Mouse (Mus musculus) midbrain, embryonic 15.5 days (tissue): Measurements from ENCODE around the gene Bmp4. TPM values are rescaled to one million over a fixed set of nuclear protein-coding genes. Genes with fewer than 3 reads are reported as not detected.

Experiments used
- ATAC-seq: fragments of 200-750 bp; cut with Nextera tagmentation; replicated peaks from 2 replicates; pipeline ENCODE4 v1.8.0; 2017; ENCODE audit warnings: moderate TSS enrichment
- H3K27ac ChIP-seq: fragments of 300-500 bp; sonication (generic); 2 replicates; pipeline ENCODE4 v1.5.1; 2015; ENCODE audit warnings: mild to moderate bottlenecking, inconsistent platforms
- H3K27me3 ChIP-seq: fragments of 300-500 bp; sonication (generic); replicated peaks from 2 replicates; pipeline ENCODE4 v1.6.1; 2015; ENCODE audit warnings: inconsistent platforms
- H3K36me3 ChIP-seq: fragments of 300-500 bp; sonication (generic); replicated peaks from 2 replicates; pipeline ENCODE4 v1.6.1; 2015; ENCODE audit warnings: inconsistent platforms
- H3K4me1 ChIP-seq: fragments of 300-500 bp; sonication (generic); 2 replicates; pipeline ENCODE4 v1.6.1; 2015; ENCODE audit warnings: inconsistent platforms
- H3K4me2 ChIP-seq: fragments of 300-500 bp; sonication (generic); 2 replicates; pipeline ENCODE4 v1.6.1; 2015; ENCODE audit warnings: inconsistent platforms, mild to moderate bottlenecking, moderate library complexity
- H3K4me3 ChIP-seq: fragments of 300-500 bp; sonication (generic); 2 replicates; pipeline ENCODE4 v1.5.1; 2015; ENCODE audit warnings: mild to moderate bottlenecking, inconsistent platforms
- H3K9ac ChIP-seq: fragments of 300-500 bp; sonication (generic); 2 replicates; pipeline ENCODE4 v1.6.1; 2015; ENCODE audit warnings: mild to moderate bottlenecking, inconsistent platforms
- H3K9me3 ChIP-seq: fragments of 300-500 bp; sonication (generic); 2 replicates; pipeline ENCODE4 v1.6.1; 2016; ENCODE audit warnings: inconsistent platforms
- WGBS: fragments of 180-500 bp; shearing (Covaris S2); methylation state at CpG from one replicate; pipeline ENCODE4 v1.1.7; 2015; ENCODE audit warnings: mixed read lengths; 5-methylcytosine and 5-hydroxymethylcytosine counted together
- polyA plus RNA-seq: library from polyadenylated mRNA; unstranded; fragments of >200 nt; fragmentation: Nextera tagmentation; extraction: Ambion mirVana; gene quantifications from 2 replicates; pipeline ENCODE4 v1.2.1, GENCODE M21; 2015

The Bmp4 gene
- polyA plus RNA-seq, 1 experiment from 2014 or later: 8.5 TPM

GRCm38 (mm10) chr14:46381457-46381856 is 9.0 kb downstream of the Bmp4 start:
- WGBS: 34% methylated on average over 6 of the region's 6 CpGs
- Histone ChIP-seq H3K9me3 (no peaks in the 10 kb centered on the region), H3K36me3 (no peaks in the 10 kb centered on the region), H3K9ac (no peak overlapping the region), H3K4me3 (no peak overlapping the region), H3K27ac (no peak overlapping the region), H3K4me1 (peaks cover 21% of the 10 kb centered on the region), H3K27me3 (peaks cover 50% of the 10 kb centered on the region), H3K4me2 (no peak overlapping the region)
- ATAC-seq: no peak

DNA sequence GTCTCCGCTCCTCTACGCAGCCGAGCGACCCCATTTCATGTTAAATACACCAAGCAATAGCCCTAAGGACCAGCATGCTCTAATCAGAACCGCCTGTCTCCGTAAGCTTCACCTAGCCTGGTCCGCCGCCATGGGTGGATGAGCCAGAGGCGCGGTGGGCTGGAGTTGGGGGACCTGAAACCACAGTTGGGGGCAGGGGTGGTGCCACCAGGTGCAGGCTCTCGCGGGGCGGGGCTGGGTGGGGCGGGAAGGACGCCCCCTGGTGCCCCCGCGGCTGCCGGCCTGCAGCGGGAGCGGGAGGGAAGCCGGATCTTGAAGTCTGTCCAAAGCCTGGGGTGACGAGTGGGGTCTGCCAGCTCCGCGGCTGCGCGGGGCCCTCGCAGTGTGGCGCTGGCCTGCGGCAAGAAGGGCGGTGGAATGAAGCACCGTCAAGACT is 10.2 kb downstream of the Bmp4 start:
- Histone ChIP-seq H3K9ac (no peak overlapping the region), H3K27ac (no peak overlapping the region), H3K36me3 (no peaks in the 10 kb centered on the region), H3K4me3 (peak overlapping the region; percentile 27), H3K4me1 (peaks cover 10% of the 10 kb centered on the region), H3K9me3 (no peaks in the 10 kb centered on the region), H3K27me3 (peaks cover 44% of the 10 kb centered on the region), H3K4me2 (peak overlapping the region; percentile 49)
- ATAC-seq: peak; percentile 80
- WGBS: 5% methylated on average over 31 of the region's 31 CpGs

- Histone ChIP-seq H3K9me3 (no peaks in the 10 kb centered on the region), H3K27me3 (peaks cover 36% of the 10 kb centered on the region), H3K27ac (no peak within 1 kb of the TSS), H3K9ac (no peak within 1 kb of the TSS), H3K4me3 (peak within 1 kb of the TSS; percentile 27), H3K4me1 (peaks cover 8% of the 10 kb centered on the region; the same call in 1 of the 2 replicates), H3K4me2 (peak within 1 kb of the TSS; percentile 49), H3K36me3 (no peaks in the 10 kb centered on the region)
- ATAC-seq: no peak
- WGBS: 84% methylated on average over 12 of the region's 12 CpGs
These were observed 11.2 kb downstream of the Bmp4 start, which contains the start of gene Gm15217 for GRCm38 (mm10) chr14:46379285-46379684. Gene Gm15217, plus strand, starts transcription at chr14:46379414.

GRCm38 (mm10) chr14:46375796-46376195 is 14.7 kb downstream of the Bmp4 start:
- Histone ChIP-seq H3K4me3 (no peak overlapping the region), H3K4me1 (peaks cover 6% of the 10 kb centered on the region; the same call in 1 of the 2 replicates), H3K36me3 (no peaks in the 10 kb centered on the region), H3K9me3 (no peaks in the 10 kb centered on the region), H3K27me3 (peaks cover 15% of the 10 kb centered on the region), H3K4me2 (no peak overlapping the region), H3K27ac (no peak overlapping the region), H3K9ac (no peak overlapping the region)
- ATAC-seq: no peak
- WGBS: 88% methylated on average over 5 of the region's 5 CpGs

DNA sequence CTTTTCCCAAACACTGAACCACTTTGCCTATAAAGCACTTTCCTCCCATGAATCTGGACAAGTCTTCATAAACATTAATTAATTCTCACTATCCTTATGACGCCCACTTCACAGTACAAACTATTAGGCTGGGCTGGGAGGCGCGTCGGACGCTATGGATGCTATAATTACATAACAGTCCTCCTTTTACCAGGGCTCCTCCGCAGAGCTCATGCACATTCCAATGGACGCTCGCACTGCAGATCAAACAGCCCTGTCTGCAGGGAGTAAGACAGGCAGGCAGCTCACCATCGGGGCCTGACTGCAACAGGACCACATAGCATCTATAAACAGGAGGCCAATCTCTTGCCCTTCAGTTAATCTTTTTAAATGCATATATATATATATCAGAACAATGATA is 18.0 kb downstream of the Bmp4 start:
- Histone ChIP-seq H3K27ac (no peak overlapping the region), H3K4me3 (no peak overlapping the region), H3K9ac (no peak overlapping the region), H3K27me3 (no peaks in the 10 kb centered on the region), H3K4me1 (no peaks in the 10 kb centered on the region), H3K9me3 (no peaks in the 10 kb centered on the region), H3K4me2 (no peak overlapping the region), H3K36me3 (no peaks in the 10 kb centered on the region)
- ATAC-seq: no peak
- WGBS: 42% methylated on average over 9 of the region's 9 CpGs

- no peaks in the 10 kb centered on the region for H3K36me3 ChIP-seq
- no peak overlapping the region for H3K27ac ChIP-seq
- no peak for ATAC-seq
- no peak overlapping the region for H3K9ac ChIP-seq
- WGBS: 47% methylated on average over 10 of the region's 10 CpGs
- H3K9me3 ChIP-seq: no peaks in the 10 kb centered on the region
- H3K4me2 ChIP-seq: no peak overlapping the region
- no peaks in the 10 kb centered on the region for H3K27me3 ChIP-seq
- H3K4me1 ChIP-seq: no peaks in the 10 kb centered on the region
- H3K4me3 ChIP-seq: no peak overlapping the region
These were observed 27.3 kb downstream of the Bmp4 start for GRCm38 (mm10) chr14:46363209-46363608.

DNA sequence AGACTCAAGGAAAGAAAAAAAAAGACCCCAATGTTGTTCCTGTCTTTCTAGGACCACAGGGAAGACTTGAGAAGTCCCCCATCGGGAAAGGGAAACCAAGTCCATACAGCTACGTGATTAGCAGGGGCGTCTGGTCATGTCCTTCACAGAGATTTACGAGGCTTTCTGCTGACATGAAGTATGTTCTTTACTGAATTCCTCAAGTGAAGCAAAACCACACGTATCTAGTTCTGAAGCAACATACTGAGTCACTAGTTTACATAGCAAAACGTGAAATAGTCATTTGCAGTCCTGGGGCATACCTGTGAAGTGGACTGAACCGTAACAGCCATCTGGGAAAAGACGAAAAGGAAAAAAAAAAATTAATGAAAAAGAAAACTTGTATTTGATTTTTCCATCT is 32.8 kb downstream of the Bmp4 start:
- Histone ChIP-seq H3K4me1 (no peaks in the 10 kb centered on the region), H3K4me2 (no peak overlapping the region), H3K4me3 (no peak overlapping the region), H3K9ac (no peak overlapping the region), H3K27ac (no peak overlapping the region), H3K9me3 (no peaks in the 10 kb centered on the region), H3K27me3 (no peaks in the 10 kb centered on the region), H3K36me3 (no peaks in the 10 kb centered on the region)
- WGBS: 86% methylated on average over 8 of the region's 8 CpGs
- no peak for ATAC-seq

GRCm38 (mm10) chr14:46357286-46357685 is 33.2 kb downstream of the Bmp4 start:
- ATAC-seq: no peak

GRCm38 (mm10) chr14:46344750-46345149 is 45.7 kb downstream of the Bmp4 start:
- no peaks in the 10 kb centered on the region for H3K27me3 ChIP-seq

More at GRCm38 (mm10) chr14:46357286-46357685, 33.2 kb downstream of the Bmp4 start:
- H3K4me2 ChIP-seq: no peak overlapping the region
- no peaks in the 10 kb centered on the region for H3K4me1 ChIP-seq
- no peak overlapping the region for H3K4me3 ChIP-seq
- no peak overlapping the region for H3K9ac ChIP-seq
- 81% methylated on average over 7 of the region's 7 CpGs for WGBS
- no peak overlapping the region for H3K27ac ChIP-seq
- no peaks in the 10 kb centered on the region for H3K27me3 ChIP-seq
- no peaks in the 10 kb centered on the region for H3K36me3 ChIP-seq
- H3K9me3 ChIP-seq: no peaks in the 10 kb centered on the region

GRCm38 (mm10) chr14:46338801-46339200 is 51.7 kb downstream of the Bmp4 start:
- Histone ChIP-seq H3K27me3 (no peaks in the 10 kb centered on the region), H3K9ac (no peak overlapping the region), H3K9me3 (no peaks in the 10 kb centered on the region), H3K36me3 (no peaks in the 10 kb centered on the region), H3K4me3 (no peak overlapping the region), H3K27ac (no peak overlapping the region), H3K4me2 (no peak overlapping the region), H3K4me1 (no peaks in the 10 kb centered on the region)
- ATAC-seq: no peak
- 72% methylated on average over 11 of the region's 11 CpGs for WGBS

More at GRCm38 (mm10) chr14:46344750-46345149, 45.7 kb downstream of the Bmp4 start:
- Histone ChIP-seq H3K36me3 (no peaks in the 10 kb centered on the region), H3K4me3 (no peak overlapping the region), H3K9me3 (no peaks in the 10 kb centered on the region), H3K27ac (no peak overlapping the region), H3K4me2 (no peak overlapping the region), H3K9ac (no peak overlapping the region), H3K4me1 (no peaks in the 10 kb centered on the region)
- no peak for ATAC-seq

Other genes with a start within 250 kb of the Bmp4 start
- gene Gm15217, start 11.3 kb downstream of the Bmp4 start, polyA plus RNA-seq: not detected in 2 replicates